Mouse (Mus musculus) bone marrow macrophage, adult 2 months (primary cell): ENCODE results near the gene H6pd.

Experiments
- CTCF ChIP-seq: IDR thresholded peaks from 2 replicates; pipeline ENCODE4 v1.5.1; 2012; ENCODE audit warnings: low read depth, mild to moderate bottlenecking, low read length, moderate library complexity
- POLR2A ChIP-seq: IDR thresholded peaks from 2 replicates; pipeline ENCODE4 v1.6.1; 2012; ENCODE audit warnings: mild to moderate bottlenecking, low read depth, low read length, borderline replicate concordance

DNA sequence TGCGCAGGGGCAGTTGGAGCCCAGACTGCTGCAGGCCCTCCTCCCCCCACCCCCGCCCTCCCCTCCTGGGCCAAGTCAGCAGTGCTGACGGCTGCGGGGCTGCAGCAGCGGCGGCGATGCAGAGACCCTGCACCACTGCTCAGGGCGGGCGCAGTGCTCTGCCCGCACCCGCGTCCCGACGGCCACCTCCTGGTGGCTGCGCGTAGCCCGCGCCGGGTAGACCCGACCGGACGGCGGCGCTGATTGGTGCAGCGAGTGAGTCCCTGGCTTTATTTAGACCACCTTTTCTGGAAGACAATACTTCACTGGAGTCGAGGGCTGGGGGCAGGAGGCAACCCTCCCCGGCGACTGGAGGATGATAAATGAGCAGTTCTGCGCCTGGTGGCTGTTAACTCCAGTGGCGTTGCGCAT lies 24.4 kb upstream of the H6pd start:
- no peak for TF ChIP-seq CTCF
- TF ChIP-seq POLR2A, result no peak
